Mouse (Mus musculus): ENCODE measurements at regions not wholly inside any gene's neighbourhood (a gene's known extent, or its start where the extent isn't known, plus 50 kb on each side); places are given as distances from the start of the nearest gene placed in this dataset.

DNA sequence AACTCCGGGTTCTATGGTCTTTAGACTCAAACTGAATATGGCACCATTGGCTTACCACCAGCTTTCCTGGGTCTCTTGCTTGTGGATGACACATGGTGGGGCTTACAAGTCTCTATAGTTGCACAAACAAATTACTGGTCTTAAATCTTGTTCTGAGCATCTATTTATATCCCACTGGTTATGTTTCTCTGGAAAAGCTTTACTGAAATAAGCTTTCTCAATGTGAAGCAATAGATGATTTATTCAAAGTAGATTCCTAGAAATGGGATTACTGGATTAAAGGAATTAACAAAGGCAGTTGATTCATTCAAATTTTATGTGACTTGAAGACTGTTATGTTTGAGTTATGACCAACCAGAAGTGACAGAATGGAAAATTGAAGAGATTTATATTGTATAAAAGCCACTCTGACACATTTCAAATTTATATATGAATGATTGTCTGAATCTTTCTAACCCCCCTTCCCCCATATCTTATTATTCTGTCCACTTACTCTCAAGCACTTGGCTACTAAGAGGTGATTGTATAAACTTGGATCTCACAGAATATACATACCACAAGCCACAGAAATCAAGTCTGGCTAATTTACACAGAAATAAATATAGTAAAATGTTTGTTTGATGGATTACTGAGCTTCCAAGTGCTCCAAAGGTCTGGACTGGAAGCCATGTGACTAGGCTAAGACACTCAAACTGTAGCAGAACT is 113.4 kb upstream of the C1qtnf3 start:
- no peak for DNase-seq (ENCODE audit: low spot score in 2 of 2)

DNA sequence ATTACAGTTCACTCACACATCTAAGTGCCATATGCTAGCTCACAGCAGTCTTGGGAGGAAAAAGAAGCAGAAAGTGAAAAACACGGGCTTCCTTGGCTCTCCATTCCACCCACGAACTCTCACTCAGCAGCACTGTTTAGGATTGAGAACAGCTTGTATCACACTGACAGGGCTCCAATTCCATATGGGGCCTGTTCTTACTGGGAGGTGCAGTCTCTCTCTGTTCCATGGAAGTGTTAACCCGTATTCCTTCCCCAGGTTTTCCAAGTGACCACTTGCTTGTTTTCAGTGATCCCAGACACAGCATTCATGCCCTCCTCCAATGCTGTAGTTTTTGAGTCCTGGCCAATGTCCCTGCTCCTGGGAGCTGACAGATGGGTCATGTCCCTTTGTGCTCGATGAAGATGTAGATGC is 111.5 kb upstream of the C1qtnf3 start:
- peak; percentile 74 to 78 for DNase-seq (ENCODE audit: low spot score in 2 of 2)

DNA sequence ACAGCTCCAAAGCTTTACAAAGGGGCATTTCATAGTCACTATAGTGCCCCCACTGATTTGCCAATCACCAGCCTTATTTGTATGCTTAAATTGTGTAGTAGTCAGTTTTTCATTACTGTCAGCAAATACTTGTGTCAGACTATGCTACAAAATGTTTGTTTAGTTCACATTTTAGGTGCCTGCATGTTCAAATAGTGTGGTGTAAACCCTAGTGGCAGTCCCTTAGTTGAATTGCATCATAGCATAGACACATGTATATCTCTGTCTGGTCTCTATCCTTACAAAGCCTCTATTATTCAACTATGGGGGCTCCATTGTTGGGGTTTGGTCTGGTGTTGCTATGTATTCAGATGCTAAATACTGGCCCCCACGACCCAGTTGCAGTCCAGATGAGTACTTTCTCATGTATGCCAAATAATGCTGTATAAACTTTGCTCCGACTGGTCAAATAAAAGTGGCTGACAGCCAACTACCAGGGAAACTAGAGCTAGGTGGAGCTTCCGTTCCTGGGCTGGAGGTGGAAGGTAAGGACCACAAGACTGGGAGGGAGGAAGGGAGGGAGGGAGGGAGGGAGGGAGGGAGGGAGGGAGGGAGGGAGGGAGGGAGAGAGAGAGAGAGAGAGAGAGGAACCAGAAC is 109.0 kb upstream of the C1qtnf3 start:
- no peak for DNase-seq (ENCODE audit: low spot score in 2 of 2)

DNA sequence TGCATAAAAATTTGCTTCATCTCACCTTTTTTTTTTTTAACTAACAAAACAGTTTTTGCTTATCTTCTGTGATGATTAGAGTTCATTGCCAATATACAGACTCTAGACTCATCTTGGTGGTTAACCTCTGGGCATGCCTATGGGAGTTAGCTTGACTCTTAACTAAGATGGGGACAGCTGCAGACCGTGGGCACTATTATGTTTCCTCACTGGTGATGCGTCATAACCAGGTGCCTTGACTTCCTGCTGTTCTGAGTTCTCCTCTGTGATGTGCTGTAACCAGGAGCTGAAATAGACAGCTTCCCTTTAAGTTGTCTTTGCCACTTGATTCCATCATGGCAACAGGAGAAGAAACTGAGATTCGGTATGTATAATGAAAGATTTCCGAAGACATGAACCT is 105.4 kb upstream of the C1qtnf3 start:
- DNase-seq (ENCODE audit: low spot score in 2 of 2) = no peak

DNA sequence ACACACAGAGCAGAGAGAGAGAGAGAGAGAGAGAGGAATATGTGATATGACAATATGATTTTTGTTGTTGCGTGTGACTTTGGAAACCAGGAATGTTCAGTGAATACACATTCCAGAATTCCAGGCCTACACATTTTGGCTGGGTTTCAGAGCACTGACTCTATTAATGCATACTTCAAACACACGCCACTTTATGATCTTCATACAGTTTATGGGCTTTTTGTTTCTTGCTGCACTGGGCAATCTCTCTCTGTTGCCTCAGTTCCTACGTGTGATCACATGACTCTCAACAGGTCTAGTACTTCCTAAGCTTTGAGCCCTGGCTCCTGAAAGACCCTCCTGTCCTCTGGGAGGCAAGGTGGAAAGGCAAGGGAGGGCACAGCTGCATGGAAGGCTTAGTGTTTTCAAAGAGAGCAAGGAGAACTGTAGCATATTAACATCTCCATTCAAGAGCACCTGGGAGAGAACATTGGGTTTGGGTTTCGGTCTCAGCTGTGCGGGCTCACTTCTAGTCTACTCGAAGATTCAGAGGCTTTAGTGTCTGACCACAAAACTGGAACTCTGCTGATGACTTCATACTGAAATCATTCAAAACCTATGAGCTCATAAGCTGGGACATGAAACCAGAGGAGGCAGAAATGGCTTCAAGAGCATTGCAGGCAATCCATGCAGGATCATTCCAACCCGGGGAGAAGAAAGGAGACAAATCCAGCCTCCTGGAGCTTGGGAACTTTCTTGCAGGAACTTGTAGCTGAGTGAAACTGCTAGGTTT is 87.9 kb upstream of the C1qtnf3 start:
- no peak for DNase-seq (ENCODE audit: low spot score in 2 of 2)

DNA sequence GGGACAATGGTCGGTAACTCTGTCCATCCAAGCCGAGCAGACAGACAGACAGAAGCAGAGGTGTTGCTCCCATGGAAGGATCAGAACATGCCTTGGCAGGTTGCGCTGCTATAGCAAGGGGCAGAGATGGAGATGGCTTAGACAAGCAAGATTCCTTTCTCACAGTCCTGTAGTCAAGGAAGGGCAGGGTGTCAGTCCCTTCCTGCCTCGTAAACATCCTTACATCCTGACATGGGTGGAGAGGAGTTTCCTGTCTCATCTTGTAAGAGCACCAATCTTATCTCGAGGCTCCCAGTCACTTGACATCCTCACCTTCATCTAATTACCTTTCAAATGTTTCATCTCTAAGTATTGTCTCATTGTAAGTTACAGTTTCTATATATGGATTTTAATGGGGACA is 87.0 kb upstream of the C1qtnf3 start:
- DNase-seq (ENCODE audit: low spot score in 2 of 2) = no peak

DNA sequence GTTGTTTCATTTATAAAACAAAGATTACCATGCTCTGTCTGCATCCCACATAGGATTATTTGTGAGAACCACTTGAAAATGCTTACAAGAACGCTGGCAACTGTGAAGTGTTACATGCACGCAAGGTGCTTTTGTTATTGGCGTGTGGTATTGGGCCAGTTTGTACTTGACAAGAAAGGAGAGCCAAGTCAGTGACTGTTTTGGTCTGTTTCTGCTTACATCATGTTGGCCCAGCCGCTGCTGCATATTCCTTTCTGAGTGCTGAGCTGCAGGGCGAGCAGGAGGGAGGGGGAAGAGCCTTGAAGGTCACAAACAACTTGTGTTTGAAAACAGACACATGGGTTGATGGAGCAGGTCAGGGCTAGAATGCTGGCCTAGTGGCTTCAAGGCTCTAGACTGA is 85.3 kb upstream of the C1qtnf3 start:
- peak in 1 of 2 experiments; percentile 16 for DNase-seq (ENCODE audit: low spot score in 2 of 2)

DNA sequence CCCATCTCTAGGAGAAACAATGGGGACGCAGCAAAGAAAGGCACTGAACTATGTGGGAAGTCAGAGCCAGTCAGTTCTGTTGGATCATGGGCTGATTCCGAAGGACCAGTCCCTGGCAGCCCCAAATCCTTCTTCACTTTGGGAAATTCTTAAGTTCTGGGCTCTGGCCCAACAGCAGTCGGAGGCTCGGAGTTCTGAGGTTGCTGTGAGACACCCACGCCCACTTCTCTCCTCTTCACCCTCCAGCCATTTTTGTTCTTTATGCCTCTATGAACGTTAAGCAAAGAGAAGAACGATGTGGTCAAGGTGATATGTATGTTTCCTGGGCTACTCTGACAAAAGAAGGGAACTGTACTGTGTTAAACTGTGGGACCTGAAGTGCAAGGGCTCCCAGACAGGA is 84.0 kb upstream of the C1qtnf3 start:
- no peak for DNase-seq (ENCODE audit: low spot score in 2 of 2)

DNA sequence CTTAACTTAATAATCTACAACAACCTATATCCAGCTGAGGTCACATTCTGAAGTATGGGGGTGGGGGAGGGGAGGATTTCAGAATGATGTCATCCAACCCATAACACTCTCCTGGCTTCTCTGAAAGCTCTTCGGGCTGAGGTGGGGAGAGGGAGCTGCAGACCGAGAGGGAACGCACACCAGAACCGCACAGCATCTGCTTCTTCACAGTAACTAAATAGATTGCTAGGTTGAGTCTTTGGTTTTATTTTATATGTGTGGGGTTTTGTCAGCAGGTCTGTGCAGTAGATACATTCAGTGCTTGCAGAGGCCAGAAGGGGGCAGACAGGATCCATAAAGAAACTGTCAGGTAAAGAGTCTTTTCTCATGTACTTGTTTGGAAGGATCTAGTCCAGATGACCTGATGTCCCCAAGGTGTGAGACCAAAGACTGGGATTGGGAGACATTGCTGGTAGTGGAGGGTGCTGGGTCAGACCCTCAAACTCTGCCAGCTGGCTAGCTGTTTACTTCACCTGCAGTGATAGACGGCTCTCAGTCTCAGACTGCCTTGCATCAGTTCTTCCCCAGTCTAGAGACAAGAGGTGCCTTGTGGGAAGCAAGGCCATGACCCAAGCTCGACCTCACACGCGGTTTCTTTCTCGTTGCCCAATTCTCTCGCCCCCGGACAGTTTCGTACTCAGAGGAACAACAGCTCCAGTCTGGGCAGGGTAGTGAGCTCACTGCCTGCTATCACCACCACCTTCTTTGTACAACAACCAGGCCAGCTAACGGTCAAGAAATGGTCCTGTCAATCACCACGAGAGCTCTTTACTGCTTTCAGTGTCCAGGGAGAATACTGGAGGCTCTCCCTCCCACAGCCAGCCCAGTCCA is 83.2 kb upstream of the C1qtnf3 start:
- no peak for DNase-seq (ENCODE audit: low spot score in 2 of 2)

DNA sequence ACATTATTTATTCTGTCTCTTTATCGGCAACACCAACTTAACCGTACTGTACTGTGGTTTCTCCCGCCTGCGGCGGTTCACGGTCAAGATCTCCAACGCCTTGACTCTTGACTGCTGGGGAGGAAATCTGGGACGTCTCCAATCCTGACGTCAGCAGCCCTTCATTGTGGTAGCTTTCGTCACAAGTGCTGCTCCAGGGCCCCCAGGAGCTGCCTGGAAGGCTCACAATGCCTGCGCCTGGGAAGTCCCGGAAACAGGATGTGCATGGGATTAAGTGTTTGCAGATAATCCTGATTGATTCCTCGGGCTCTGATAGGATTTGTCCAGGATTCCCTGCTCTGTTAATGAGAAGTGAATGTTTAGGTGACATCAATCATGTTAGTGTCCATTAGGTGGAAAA is 82.3 kb upstream of the C1qtnf3 start:
- DNase-seq (ENCODE audit: low spot score in 2 of 2) = no peak

DNA sequence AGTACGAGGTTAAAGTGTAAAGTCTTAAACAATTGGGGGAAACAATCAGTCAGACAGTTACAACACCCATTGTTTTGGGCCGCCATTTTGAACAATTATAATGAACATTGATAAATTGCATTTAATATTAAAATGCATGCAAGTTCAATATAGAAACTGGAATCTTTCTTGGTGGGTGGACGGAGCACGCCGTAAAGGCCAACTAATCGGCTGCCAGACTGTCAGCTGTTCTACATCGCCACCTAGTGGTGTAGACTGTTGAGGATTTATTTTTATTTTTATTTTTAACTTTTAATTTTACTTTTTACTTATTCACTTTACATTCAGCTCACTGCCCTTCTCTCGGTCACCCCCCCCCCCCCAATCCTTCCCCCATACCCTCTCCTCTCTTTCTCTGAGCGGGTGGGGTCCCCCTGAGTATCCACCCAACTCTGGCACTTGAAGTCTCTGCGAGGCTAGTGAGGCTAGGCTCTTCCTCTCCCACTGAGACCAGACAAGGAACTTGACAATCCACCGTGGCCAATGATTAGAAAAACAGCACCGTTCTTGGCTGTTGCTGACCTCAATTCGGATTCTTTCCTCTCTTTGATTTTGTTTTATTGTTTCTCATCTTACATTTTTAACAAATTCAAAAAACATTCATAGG is 79.7 kb upstream of the C1qtnf3 start:
- no peak for DNase-seq (ENCODE audit: low spot score in 2 of 2)

DNA sequence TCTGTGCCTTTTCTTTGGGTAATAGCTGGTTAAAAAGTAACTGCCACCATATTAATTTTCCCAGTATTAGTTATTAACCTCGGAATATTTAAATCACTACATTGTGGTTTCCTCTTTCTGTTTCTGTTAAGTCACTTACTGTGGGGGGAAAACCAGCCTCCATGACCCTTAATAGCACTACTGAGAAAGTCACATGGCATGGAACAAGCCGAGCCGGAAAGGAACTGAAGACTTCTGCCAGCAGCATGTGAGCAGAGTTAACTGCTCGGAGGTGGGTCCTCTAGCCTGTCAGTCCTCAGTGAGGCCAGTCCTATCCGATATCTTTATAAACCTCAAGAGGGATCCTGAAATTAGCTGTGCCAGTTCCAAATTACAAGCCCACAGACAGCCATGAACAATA is 75.8 kb upstream of the C1qtnf3 start:
- no peak for DNase-seq (ENCODE audit: low spot score in 2 of 2)

DNA sequence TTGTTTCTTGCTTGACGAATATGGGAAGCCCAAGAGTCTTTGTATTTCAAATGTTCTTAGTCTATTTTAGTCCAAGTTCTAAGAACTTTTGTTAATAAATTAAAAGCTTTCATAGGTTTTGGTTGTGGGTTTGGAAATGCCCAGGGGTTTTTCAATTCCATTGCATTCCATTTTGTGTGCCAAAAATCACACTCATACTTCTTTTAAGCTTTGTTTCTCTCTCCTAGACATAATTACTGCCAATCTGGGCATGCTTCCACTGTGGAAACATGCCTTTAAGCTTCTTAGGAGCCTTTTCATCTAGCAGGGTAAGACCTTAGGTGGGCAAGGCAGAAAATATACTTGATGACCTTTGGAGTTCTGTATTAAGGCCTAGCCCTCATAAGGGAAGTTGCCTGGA is 70.4 kb upstream of the C1qtnf3 start:
- DNase-seq (ENCODE audit: low spot score in 2 of 2) = no peak

DNA sequence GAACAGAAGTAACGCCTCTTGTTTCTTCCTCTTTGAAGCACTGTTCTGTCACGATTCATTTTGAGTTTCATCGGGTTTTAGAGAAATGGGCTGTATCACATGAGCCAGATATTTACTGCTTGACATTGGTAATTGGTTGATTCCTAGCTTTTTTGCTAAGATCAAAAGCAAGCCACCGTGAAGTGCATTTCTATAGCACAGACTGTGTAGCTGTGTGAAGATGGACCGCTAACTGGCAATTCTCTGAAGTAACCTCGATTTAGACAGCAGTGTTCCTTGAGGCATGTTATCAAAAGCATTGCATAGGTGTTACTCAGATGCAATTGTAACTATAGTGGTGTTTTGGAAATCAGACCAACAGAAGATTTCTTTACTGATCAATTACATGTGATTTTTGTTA is 64.1 kb upstream of the C1qtnf3 start:
- DNase-seq (ENCODE audit: low spot score in 2 of 2) = no peak

DNA sequence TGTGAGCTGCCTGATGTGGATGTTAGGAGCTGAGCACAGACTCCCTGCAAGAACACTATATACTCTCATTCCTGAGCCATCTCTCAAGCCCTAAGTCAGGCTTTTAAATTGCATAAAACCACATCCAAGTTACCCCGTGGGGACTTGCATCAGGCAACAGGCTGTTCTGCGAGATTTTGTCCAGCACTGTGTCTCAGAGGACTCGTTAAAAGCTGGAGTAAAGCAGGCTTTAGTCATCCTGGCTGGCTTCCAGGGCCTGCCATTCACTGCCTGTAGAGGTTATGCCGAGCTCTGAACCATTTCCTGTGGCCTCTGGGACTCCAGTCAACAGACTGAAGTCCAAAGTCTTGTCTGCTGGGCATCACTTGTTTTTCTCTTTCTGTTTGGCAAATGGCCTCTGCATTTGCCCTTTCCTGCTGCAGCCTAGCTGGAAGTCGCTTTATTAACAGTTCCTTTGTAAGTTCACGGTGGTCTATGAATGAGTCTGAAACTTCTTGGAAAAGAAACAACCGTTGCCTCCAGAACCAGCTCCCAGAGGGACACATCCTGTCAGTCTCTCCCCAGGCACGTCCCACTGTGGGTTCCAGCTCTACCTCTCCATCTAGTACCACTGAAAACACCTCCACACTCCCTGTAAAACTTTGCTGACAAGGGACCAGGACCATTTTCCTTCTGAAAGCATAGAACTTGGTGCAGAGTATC is 61.8 kb upstream of the C1qtnf3 start:
- DNase-seq (ENCODE audit: low spot score in 2 of 2) = peak in 1 of 2 experiments; percentile 14

DNA sequence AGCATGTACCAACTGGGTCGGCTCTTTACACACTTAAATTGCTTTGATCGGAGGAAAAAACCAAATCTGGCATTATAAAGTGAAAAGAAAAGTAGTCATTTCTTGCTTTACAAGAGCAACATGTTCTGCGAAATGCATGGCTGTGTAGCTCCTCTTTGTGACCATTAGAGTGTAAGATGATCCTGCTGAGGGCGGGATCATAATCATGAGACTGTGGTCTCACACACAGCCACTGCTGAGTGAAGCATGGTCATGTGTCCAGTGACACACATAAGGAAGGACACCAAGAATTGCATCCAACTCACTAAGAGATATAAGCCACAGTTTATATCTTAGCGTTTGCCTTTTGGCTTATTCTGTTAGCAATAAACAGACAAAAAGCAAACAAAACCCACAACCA is 53.8 kb upstream of the C1qtnf3 start:
- no peak for DNase-seq (ENCODE audit: low spot score in 2 of 2)

DNA sequence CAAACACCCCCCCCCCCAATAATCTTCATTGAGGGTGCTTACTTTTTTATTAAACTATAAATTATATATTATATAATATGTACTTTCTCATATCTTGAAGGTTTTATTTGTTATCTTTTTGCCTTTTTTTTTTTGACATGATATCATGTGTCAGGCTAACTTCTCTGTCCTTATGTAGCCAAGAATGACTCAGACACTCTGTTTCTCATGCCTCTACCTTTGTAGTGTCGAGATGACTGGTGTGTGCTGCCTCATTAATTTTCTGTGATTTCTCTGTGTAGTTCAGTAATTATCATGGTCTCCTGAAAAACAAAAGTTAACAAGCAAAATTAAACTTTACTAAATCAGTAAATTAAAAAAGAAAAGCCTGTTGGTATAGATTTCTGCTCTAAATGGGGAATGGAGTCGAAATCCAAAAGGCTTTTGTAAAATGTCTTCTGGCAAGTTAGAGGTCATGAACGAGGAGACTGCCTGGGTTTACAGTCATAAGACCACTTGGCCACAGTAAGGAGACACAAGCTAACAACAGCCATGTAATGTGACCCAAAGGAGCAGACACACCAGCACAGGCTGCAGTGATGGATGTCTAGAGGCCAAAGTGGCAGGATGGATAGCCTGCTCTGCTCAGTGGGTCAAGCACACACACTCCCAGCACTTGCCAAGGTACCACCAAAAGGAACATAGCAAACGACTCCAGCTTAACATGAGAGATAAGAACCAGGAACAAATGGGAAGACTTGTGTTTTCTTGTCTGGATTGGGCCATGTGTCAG is 53.2 kb upstream of the C1qtnf3 start:
- no peak for DNase-seq (ENCODE audit: low spot score in 2 of 2)

DNA sequence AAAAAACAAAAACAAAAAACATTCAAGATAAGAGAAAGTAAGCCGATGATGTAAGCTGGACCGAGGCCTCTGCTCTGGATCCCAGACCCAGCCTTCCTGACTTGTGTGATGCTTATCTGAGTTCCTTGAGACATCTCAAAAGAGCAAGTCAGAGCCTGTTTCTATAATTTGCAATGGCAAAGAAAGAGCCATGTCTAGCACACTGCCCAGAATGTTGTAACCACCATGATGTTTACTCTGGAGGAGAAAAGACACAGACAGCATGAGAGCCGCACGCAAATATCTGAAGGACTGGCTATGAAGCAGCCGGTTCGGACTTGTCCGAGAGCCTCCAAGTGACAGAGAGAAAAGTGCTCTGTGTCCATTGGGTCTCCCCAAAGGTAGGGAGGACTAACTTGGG is 52.2 kb upstream of the C1qtnf3 start:
- DNase-seq (ENCODE audit: low spot score in 2 of 2) = no peak

DNA sequence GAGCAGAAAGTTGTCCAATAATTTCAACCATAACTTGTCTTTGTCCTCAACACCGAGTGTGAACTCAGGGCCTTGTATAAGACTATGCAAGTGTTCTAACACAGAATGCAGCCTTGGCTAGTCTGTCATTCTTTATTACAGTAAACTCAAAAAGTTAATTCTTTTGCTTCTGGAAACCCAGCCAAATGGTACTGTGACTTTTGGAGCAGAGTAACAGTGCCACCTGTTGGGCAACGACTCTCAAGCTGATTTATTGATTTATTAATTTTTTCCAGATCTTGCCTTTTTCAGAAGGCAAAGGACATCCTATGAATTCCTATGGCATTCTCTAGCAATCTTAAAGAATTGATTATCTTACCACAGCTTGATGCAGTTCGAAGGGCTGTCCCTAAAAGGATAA is 51.1 kb upstream of the C1qtnf3 start:
- DNase-seq (ENCODE audit: low spot score in 2 of 2) = peak; percentile 13 to 53

Measured in layer of hippocampus, adult 18-20 months (tissue).